Mouse (Mus musculus): ENCODE measurements around the gene Gm7247. TPM values are rescaled to one million over a fixed set of nuclear protein-coding genes. Genes with fewer than 3 reads are reported as not detected.
"Not testable (repeated sequence)": the region's sequence is repeated elsewhere in the genome, so short reads cannot be mapped to it uniquely, and the experiment has no call there.

Gm7247 gene
- polyA plus RNA-seq, 1 experiment, result not detected

- 97% methylated on average over 8 of the region's 8 CpGs for WGBS
- Histone ChIP-seq H3K27ac (ENCODE audit: insufficient read depth, low read depth, low read length) (no peak overlapping the region), H3K4me1 (ENCODE audit: control insufficient read depth, insufficient read depth, low read length) (no peaks in the 10 kb centered on the region), H3K4me3 (ENCODE audit: insufficient read depth, low read depth, low read length) (no peak overlapping the region), H3K27me3 (replicated peaks; ENCODE audit: control insufficient read depth, insufficient read depth, low read length) (no peaks in the 10 kb centered on the region), H3K36me3 (ENCODE audit: control insufficient read depth, insufficient read depth, low read length) (no peaks in the 10 kb centered on the region)
- no peak for DNase-seq
- TF ChIP-seq CTCF (conservative IDR thresholded peaks at IDR 0.05; ENCODE audit: insufficient read depth, insufficient read length, low read depth, low read length) (no peak), POLR2A (IDR thresholded peaks at IDR 0.05; ENCODE audit: low read depth, low read length) (no peak)
Observed at GRCm38 (mm10) chr14:51387768-51388167, 26.2 kb downstream of the Gm7247 start.

DNA sequence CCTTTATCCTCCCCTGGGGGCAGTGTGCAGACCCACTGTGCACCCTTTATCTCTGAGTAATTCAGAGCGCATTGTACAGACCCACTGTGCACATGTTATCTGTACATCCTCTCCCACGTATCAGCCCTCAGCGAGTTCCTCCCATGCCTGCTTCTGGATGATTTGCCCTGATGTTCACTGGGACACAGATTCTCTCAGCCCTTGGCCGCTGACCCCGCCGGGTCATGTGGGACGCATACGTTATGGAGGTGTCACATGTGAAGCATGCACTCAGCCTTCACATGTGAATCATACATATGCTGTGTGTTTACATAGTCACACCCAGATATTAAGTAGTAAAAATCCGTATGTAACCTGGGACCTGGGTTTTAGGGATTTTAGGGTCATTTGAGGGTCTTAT is 26.7 kb downstream of the Gm7247 start:
- WGBS, result 93% methylated on average over 9 of the region's 9 CpGs

GRCm38 (mm10) chr14:51410520-51410919 is 49.0 kb downstream of the Gm7247 start, which contains the start of gene Vmn2r88:
TSS of gene Vmn2r88 (plus strand) at chr14:51410820.
- H3K27ac ChIP-seq (ENCODE audit: insufficient read depth, low read depth, low read length), result no peak within 1 kb of the TSS
- H3K36me3 ChIP-seq (ENCODE audit: control insufficient read depth, insufficient read depth, low read length), result no peaks in the 10 kb centered on the region
- no peak within 1 kb of the TSS for H3K4me3 ChIP-seq (ENCODE audit: insufficient read depth, low read depth, low read length)
- TF ChIP-seq POLR2A (IDR thresholded peaks at IDR 0.05; ENCODE audit: low read depth, low read length) (no peak), CTCF (conservative IDR thresholded peaks at IDR 0.05; ENCODE audit: insufficient read depth, insufficient read length, low read depth, low read length) (no peak)
- no peaks in the 10 kb centered on the region for H3K4me1 ChIP-seq (ENCODE audit: control insufficient read depth, insufficient read depth, low read length)
- no peak for DNase-seq
- H3K27me3 ChIP-seq (replicated peaks; ENCODE audit: control insufficient read depth, insufficient read depth, low read length), result no peaks in the 10 kb centered on the region
- WGBS, result 88% methylated on average over 1 of the region's 1 CpGs

More for the DNA sequence above, 26.7 kb downstream of the Gm7247 start:
- Histone ChIP-seq H3K27me3 (replicated peaks; ENCODE audit: control insufficient read depth, insufficient read depth, low read length) (no peaks in the 10 kb centered on the region), H3K27ac (ENCODE audit: insufficient read depth, low read depth, low read length) (no peak overlapping the region), H3K4me1 (ENCODE audit: control insufficient read depth, insufficient read depth, low read length) (no peaks in the 10 kb centered on the region), H3K4me3 (ENCODE audit: insufficient read depth, low read depth, low read length) (no peak overlapping the region), H3K36me3 (ENCODE audit: control insufficient read depth, insufficient read depth, low read length) (no peaks in the 10 kb centered on the region)
- DNase-seq, result no peak
- TF ChIP-seq POLR2A (IDR thresholded peaks at IDR 0.05; ENCODE audit: low read depth, low read length), result no peak
- no peak for TF ChIP-seq CTCF (conservative IDR thresholded peaks at IDR 0.05; ENCODE audit: insufficient read depth, insufficient read length, low read depth, low read length)

DNA sequence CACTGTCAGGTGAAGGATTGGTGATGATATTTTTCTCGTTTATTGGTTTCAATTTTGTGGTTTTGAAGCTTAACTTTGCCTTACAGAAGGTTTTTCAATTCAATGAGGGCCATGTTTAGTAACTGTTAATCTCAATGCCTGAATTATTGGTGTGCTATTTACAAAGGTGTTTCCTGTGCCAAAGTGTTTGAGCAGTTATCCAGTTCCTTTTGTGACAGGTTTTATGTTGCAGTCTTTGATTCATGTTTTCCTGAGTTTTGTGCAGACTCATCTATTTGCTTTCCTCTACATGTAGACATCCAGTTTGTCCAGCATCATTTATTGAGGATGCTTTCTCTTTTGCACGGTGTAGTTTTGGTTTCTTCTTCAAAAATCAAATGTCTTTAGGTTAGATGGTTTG is 62.3 kb downstream of the Gm7247 start:
- no peaks in the 10 kb centered on the region for H3K36me3 ChIP-seq (ENCODE audit: control insufficient read depth, insufficient read depth, low read length)
- DNase-seq, result no peak
- TF ChIP-seq CTCF (conservative IDR thresholded peaks at IDR 0.05; ENCODE audit: insufficient read depth, insufficient read length, low read depth, low read length) (no peak), POLR2A (IDR thresholded peaks at IDR 0.05; ENCODE audit: low read depth, low read length) (no peak)
- WGBS, result 46% methylated on average over 2 of the region's 2 CpGs
- no peaks in the 10 kb centered on the region for H3K27me3 ChIP-seq (replicated peaks; ENCODE audit: control insufficient read depth, insufficient read depth, low read length)
- H3K27ac ChIP-seq (ENCODE audit: insufficient read depth, low read depth, low read length), result no peak overlapping the region
- H3K4me1 ChIP-seq (ENCODE audit: control insufficient read depth, insufficient read depth, low read length), result no peaks in the 10 kb centered on the region
- no peak overlapping the region for H3K4me3 ChIP-seq (ENCODE audit: insufficient read depth, low read depth, low read length)

DNA sequence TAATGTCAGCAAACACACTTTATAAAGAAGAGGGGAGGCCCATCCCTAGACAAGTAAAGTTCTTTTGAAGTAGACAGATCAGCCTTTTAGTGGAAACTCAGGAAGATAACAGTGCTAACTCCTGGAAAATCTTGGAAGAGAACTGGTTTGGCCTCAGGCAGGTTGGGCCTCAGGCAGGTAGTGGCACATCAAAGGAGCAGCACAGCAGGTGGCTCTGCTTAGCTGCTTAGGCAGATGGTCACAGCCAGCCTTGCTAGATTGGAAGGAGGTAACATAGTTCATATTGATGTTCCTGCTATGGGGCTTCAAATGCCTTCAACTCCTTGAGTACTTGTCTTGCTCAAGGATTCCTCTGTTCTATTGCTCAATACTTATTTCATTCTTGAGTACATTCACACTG is 68.6 kb downstream of the Gm7247 start:
- not testable (repeated sequence) for H3K36me3 ChIP-seq (ENCODE audit: control insufficient read depth, insufficient read depth, low read length); H3K27ac ChIP-seq (ENCODE audit: insufficient read depth, low read depth, low read length); H3K27me3 ChIP-seq (replicated peaks; ENCODE audit: control insufficient read depth, insufficient read depth, low read length); H3K4me1 ChIP-seq (ENCODE audit: control insufficient read depth, insufficient read depth, low read length); DNase-seq; H3K4me3 ChIP-seq (ENCODE audit: insufficient read depth, low read depth, low read length)

GRCm38 (mm10) chr14:51434546-51434945 is 73.0 kb downstream of the Gm7247 start:
- WGBS, result 96% methylated on average over 16 of the region's 16 CpGs

DNA sequence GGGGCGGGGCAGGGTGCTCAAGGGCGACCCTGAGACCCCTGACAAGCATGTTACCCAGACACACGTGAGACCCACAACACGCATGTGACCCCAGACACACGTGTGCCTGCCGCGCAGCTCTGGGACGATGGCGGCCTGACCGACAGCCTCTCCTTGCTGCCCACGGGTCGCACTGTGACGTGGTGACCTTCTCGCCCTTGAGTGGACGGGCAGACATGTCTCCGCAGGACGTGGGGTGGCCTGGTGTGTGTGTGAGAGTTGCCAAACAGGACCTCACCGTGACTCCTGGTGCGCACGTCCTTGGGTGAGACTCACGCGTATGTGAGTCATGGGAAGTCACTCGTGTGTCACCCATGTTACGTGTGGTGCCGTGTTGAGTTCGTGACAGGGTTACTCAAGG is 73.5 kb downstream of the Gm7247 start:
- TF ChIP-seq POLR2A (IDR thresholded peaks at IDR 0.05; ENCODE audit: low read depth, low read length) (no peak), CTCF (conservative IDR thresholded peaks at IDR 0.05; ENCODE audit: insufficient read depth, insufficient read length, low read depth, low read length) (no peak)
- no peaks in the 10 kb centered on the region for H3K27me3 ChIP-seq (replicated peaks; ENCODE audit: control insufficient read depth, insufficient read depth, low read length)
- H3K27ac ChIP-seq (ENCODE audit: insufficient read depth, low read depth, low read length), result no peak overlapping the region
- WGBS, result 96% methylated on average over 26 of the region's 26 CpGs
- H3K4me3 ChIP-seq (ENCODE audit: insufficient read depth, low read depth, low read length), result no peak overlapping the region
- H3K4me1 ChIP-seq (ENCODE audit: control insufficient read depth, insufficient read depth, low read length), result no peaks in the 10 kb centered on the region
- no peaks in the 10 kb centered on the region for H3K36me3 ChIP-seq (ENCODE audit: control insufficient read depth, insufficient read depth, low read length)
- no peak for DNase-seq

More at GRCm38 (mm10) chr14:51434546-51434945, 73.0 kb downstream of the Gm7247 start:
- Histone ChIP-seq H3K4me1 (ENCODE audit: control insufficient read depth, insufficient read depth, low read length) (no peaks in the 10 kb centered on the region), H3K27ac (ENCODE audit: insufficient read depth, low read depth, low read length) (no peak overlapping the region), H3K27me3 (replicated peaks; ENCODE audit: control insufficient read depth, insufficient read depth, low read length) (no peaks in the 10 kb centered on the region), H3K36me3 (ENCODE audit: control insufficient read depth, insufficient read depth, low read length) (no peaks in the 10 kb centered on the region), H3K4me3 (ENCODE audit: insufficient read depth, low read depth, low read length) (no peak overlapping the region)
- TF ChIP-seq CTCF (conservative IDR thresholded peaks at IDR 0.05; ENCODE audit: insufficient read depth, insufficient read length, low read depth, low read length) (no peak), POLR2A (IDR thresholded peaks at IDR 0.05; ENCODE audit: low read depth, low read length) (no peak)
- no peak for DNase-seq

DNA sequence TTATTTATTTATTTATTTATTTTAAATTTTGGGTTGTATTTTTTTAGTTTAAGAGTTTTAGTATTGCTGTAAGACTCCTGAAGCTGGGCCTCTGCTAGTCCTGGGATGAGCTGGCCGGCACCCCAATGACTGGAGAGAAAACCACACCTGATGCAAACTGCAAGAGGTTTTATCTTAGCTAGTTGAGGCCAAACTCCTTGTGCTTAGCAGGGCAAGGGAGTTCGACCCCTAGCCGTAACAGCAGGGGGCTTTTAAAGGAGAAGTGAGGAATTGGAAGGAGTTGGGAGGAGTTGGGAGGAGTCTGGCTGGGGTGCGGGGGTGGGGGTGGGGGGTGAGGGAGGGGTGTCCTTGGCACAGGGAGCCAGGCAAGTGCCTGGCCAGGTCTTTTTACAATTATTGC is 77.4 kb downstream of the Gm7247 start:
- TF ChIP-seq CTCF (conservative IDR thresholded peaks at IDR 0.05; ENCODE audit: insufficient read depth, insufficient read length, low read depth, low read length), result no peak
- no peak for TF ChIP-seq POLR2A (IDR thresholded peaks at IDR 0.05; ENCODE audit: low read depth, low read length)
- H3K27me3 ChIP-seq (replicated peaks; ENCODE audit: control insufficient read depth, insufficient read depth, low read length), result no peaks in the 10 kb centered on the region
- 87% methylated on average over 4 of the region's 4 CpGs for WGBS

DNA sequence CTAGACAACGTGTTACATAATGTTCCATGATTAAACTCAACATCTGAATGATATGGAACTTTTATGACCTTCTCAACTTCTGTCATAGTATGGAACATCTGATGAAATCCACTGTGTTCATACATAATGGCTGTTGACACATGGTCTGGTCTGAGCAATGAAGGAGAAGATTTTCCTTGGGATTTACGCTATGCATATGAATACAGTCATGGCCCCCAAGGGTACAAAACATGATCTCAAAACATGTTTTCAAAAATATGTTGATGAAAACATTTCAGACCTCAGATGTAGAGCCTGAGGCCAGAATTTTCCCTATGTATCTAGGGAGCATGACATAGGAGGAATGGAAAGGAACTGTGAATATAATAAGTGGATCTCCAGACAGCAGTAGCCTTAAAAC is 90.0 kb downstream of the Gm7247 start, which contains the start of gene Vmn2r89:
Vmn2r89 (plus strand) TSS at position 301 of the 400 bp plus-strand sequence.
- not testable (repeated sequence) for H3K27me3 ChIP-seq (replicated peaks; ENCODE audit: control insufficient read depth, insufficient read depth, low read length); H3K4me3 ChIP-seq (ENCODE audit: insufficient read depth, low read depth, low read length); DNase-seq; H3K4me1 ChIP-seq (ENCODE audit: control insufficient read depth, insufficient read depth, low read length); H3K36me3 ChIP-seq (ENCODE audit: control insufficient read depth, insufficient read depth, low read length); H3K27ac ChIP-seq (ENCODE audit: insufficient read depth, low read depth, low read length)
- 77% methylated on average over 2 of the region's 2 CpGs for WGBS

More for the DNA sequence above, 77.4 kb downstream of the Gm7247 start:
- H3K4me1 ChIP-seq (ENCODE audit: control insufficient read depth, insufficient read depth, low read length), result no peaks in the 10 kb centered on the region
- no peak overlapping the region for H3K27ac ChIP-seq (ENCODE audit: insufficient read depth, low read depth, low read length)
- DNase-seq, result no peak
- no peaks in the 10 kb centered on the region for H3K36me3 ChIP-seq (ENCODE audit: control insufficient read depth, insufficient read depth, low read length)
- no peak overlapping the region for H3K4me3 ChIP-seq (ENCODE audit: insufficient read depth, low read depth, low read length)
